Mouse (Mus musculus): Measurements from ENCODE around the gene Foxk1. TPM values are rescaled to one million over a fixed set of nuclear protein-coding genes. Genes with fewer than 3 reads are reported as not detected.
A peak's percentile ranks its signal among the peaks of the same experiment; 100 is the strongest.

Foxk1 gene
- polyA plus RNA-seq, 1 experiment from 2014 or later: 3.1 TPM

GRCm38 (mm10) chr5:142412678-142413385 is 11.5 kb downstream of the Foxk1 start:
- Histone ChIP-seq H3K4me2 (ENCODE audit: low read depth, low read length) (no peak overlapping the region), H3K4me3 (ENCODE audit: low read length) (no peak overlapping the region), H3K9ac (ENCODE audit: low read length) (no peak overlapping the region), H3K27ac (ENCODE audit: low read length) (peak overlapping the region; percentile 43; the same call in 1 of the 2 replicates), H3K27me3 (ENCODE audit: control insufficient read depth, insufficient read depth, low read depth, low read length) (no peaks in the 10 kb centered on the region), H3K36me3 (ENCODE audit: control insufficient read depth, insufficient read depth, low read length) (no peaks in the 10 kb centered on the region), H3K4me1 (replicated peaks; ENCODE audit: control insufficient read depth, insufficient read depth, low read length) (peaks cover 25% of the 10 kb centered on the region), H3K9me3 (ENCODE audit: control insufficient read depth, low read length) (no peaks in the 10 kb centered on the region)
- 39% methylated on average over 6 of the region's 6 CpGs for WGBS
- ATAC-seq (ENCODE audit: low read depth): peak; percentile 31; the same call in 1 of the 2 replicates

DNA sequence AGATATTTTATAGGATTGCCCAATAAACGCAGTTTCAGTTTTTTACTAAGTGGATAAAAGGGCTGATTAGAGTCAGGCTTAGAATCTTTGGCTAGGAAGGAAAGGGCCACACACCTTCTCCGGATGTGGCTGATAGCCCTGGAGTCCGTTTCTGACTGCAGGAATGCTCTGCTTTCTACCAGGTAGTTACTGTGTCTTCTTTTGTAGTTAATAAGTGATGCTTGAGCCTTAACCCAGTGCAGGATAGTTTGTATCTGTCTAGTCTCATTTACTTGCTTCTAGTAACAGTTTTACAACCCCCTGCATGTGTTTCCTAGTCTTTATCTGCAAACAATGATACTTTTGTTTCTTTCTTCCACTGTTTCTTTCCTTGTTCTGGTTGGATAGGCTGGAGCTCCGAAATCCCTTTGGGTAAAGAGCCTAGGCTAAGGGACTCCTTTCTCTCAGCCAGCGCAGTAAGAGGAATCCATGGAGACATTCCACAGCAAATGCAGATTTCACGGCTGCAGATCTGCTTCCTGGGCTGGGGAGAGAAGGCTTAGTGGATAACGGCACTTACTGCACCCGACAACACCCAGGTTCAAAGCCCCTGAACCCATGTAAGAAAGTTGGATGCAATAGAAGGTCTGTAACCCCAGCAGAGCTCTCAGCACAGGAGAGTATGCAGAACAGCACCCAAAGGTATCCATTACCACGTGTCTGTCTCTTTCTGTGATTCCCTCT is 12.6 kb downstream of the Foxk1 start:
- no peaks in the 10 kb centered on the region for H3K9me3 ChIP-seq (ENCODE audit: control insufficient read depth, low read length)
- H3K4me1 ChIP-seq (replicated peaks; ENCODE audit: control insufficient read depth, insufficient read depth, low read length): peaks cover 25% of the 10 kb centered on the region
- H3K27ac ChIP-seq (ENCODE audit: low read length): no peak overlapping the region
- no peak overlapping the region for H3K4me3 ChIP-seq (ENCODE audit: low read length)
- no peak overlapping the region for H3K4me2 ChIP-seq (ENCODE audit: low read depth, low read length)
- H3K9ac ChIP-seq (ENCODE audit: low read length): no peak overlapping the region
- H3K27me3 ChIP-seq (ENCODE audit: control insufficient read depth, insufficient read depth, low read depth, low read length): no peaks in the 10 kb centered on the region
- 54% methylated on average over 9 of the region's 9 CpGs for WGBS
- ATAC-seq (ENCODE audit: low read depth): no peak
- H3K36me3 ChIP-seq (ENCODE audit: control insufficient read depth, insufficient read depth, low read length): no peaks in the 10 kb centered on the region

- H3K9ac ChIP-seq (ENCODE audit: low read length): no peak overlapping the region
- H3K27me3 ChIP-seq (ENCODE audit: control insufficient read depth, insufficient read depth, low read depth, low read length): no peaks in the 10 kb centered on the region
- peaks cover 25% of the 10 kb centered on the region for H3K4me1 ChIP-seq (replicated peaks; ENCODE audit: control insufficient read depth, insufficient read depth, low read length)
- no peak for ATAC-seq (ENCODE audit: low read depth)
- H3K9me3 ChIP-seq (ENCODE audit: control insufficient read depth, low read length): no peaks in the 10 kb centered on the region
- H3K36me3 ChIP-seq (ENCODE audit: control insufficient read depth, insufficient read depth, low read length): no peaks in the 10 kb centered on the region
- H3K4me2 ChIP-seq (ENCODE audit: low read depth, low read length): no peak overlapping the region
- H3K27ac ChIP-seq (ENCODE audit: low read length): no peak overlapping the region
- 71% methylated on average over 6 of the region's 6 CpGs for WGBS
- no peak overlapping the region for H3K4me3 ChIP-seq (ENCODE audit: low read length)
Measured at GRCm38 (mm10) chr5:142415401-142415800, 14.1 kb downstream of the Foxk1 start.

DNA sequence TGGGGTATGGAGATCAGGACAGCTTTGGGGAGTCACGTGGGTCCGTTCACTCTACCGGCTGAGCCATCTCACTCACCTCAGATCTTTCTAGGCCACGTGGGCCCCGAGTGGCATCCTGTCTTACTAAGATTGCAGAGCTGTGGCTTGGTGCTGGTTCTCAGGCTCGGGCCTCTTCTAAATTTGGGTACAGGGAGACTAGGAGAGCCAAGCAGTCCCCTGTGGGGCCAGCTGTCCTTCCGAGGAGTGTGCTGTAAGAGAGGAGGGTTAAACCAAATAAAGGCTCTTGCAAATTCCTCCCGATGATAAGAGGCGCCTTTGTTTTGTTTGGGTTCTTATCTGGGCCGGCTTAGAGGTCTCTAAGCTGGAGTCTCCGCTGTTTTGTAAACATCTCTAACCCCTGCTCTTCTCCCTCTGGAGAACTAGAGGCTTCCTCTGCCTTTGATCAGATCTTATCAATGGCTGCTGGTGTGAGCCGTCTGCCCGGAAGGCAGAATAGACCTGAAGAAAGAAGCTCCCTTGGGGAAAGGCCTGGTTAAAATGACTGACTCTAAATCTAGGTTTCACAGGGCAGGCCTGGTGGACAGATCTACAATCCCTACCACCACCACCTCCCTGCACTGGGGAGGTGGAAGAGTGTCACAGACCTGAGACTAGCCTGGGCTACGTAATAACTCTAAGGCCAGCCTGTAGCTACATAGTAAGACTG is 14.9 kb downstream of the Foxk1 start:
- no peak overlapping the region for H3K4me3 ChIP-seq (ENCODE audit: low read length)
- H3K9me3 ChIP-seq (ENCODE audit: control insufficient read depth, low read length): no peaks in the 10 kb centered on the region
- WGBS: 13% methylated on average over 14 of the region's 14 CpGs
- H3K36me3 ChIP-seq (ENCODE audit: control insufficient read depth, insufficient read depth, low read length): no peaks in the 10 kb centered on the region
- no peak overlapping the region for H3K4me2 ChIP-seq (ENCODE audit: low read depth, low read length)
- no peaks in the 10 kb centered on the region for H3K27me3 ChIP-seq (ENCODE audit: control insufficient read depth, insufficient read depth, low read depth, low read length)
- H3K27ac ChIP-seq (ENCODE audit: low read length): peak overlapping the region; percentile 67; the same call in 1 of the 2 replicates
- ATAC-seq (ENCODE audit: low read depth): peak; percentile 41; the same call in 1 of the 2 replicates
- 0 out of 2 replicates have a peak overlapping the region, but pooled peaks have one; percentile 12 for H3K9ac ChIP-seq (ENCODE audit: low read length)
- H3K4me1 ChIP-seq (replicated peaks; ENCODE audit: control insufficient read depth, insufficient read depth, low read length): peaks cover 25% of the 10 kb centered on the region

DNA sequence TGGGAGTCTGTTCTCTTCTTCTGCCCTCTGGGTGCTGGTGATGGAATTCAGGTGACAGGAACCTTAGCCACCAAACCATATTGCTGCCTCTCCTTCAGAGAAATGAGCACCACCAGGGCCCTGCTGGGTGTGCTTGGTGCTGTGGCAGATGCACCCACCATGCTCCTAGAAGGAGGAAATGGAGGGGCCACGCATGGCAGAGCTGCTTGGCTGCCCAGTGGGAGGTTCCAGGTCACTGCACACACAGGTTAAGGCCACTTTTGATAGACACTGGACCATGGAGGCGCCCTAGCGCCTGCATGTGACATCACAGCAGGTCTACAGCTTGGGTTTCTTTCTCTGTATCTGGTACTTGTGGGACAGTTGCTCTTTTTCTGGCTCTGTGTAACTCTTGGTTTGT is 15.8 kb downstream of the Foxk1 start:
- no peak overlapping the region for H3K4me3 ChIP-seq (ENCODE audit: low read length)
- H3K27ac ChIP-seq (ENCODE audit: low read length): no peak overlapping the region
- WGBS: 80% methylated on average over 3 of the region's 3 CpGs
- no peak for ATAC-seq (ENCODE audit: low read depth)
- H3K9me3 ChIP-seq (ENCODE audit: control insufficient read depth, low read length): no peaks in the 10 kb centered on the region
- no peak overlapping the region for H3K9ac ChIP-seq (ENCODE audit: low read length)
- peaks cover 24% of the 10 kb centered on the region for H3K4me1 ChIP-seq (replicated peaks; ENCODE audit: control insufficient read depth, insufficient read depth, low read length)
- H3K27me3 ChIP-seq (ENCODE audit: control insufficient read depth, insufficient read depth, low read depth, low read length): no peaks in the 10 kb centered on the region
- no peak overlapping the region for H3K4me2 ChIP-seq (ENCODE audit: low read depth, low read length)
- H3K36me3 ChIP-seq (ENCODE audit: control insufficient read depth, insufficient read depth, low read length): 0 out of 2 replicates have a peak, but pooled peaks cover 3% of the 10 kb centered on the region

GRCm38 (mm10) chr5:142417876-142418275 is 16.6 kb downstream of the Foxk1 start:
- Histone ChIP-seq H3K4me2 (ENCODE audit: low read depth, low read length) (no peak overlapping the region), H3K27ac (ENCODE audit: low read length) (no peak overlapping the region), H3K9me3 (ENCODE audit: control insufficient read depth, low read length) (no peaks in the 10 kb centered on the region), H3K27me3 (ENCODE audit: control insufficient read depth, insufficient read depth, low read depth, low read length) (no peaks in the 10 kb centered on the region), H3K4me3 (ENCODE audit: low read length) (no peak overlapping the region), H3K4me1 (replicated peaks; ENCODE audit: control insufficient read depth, insufficient read depth, low read length) (peaks cover 16% of the 10 kb centered on the region), H3K36me3 (ENCODE audit: control insufficient read depth, insufficient read depth, low read length) (0 out of 2 replicates have a peak, but pooled peaks cover 4% of the 10 kb centered on the region), H3K9ac (ENCODE audit: low read length) (no peak overlapping the region)
- ATAC-seq (ENCODE audit: low read depth): no peak
- 57% methylated on average over 9 of the region's 9 CpGs for WGBS

DNA sequence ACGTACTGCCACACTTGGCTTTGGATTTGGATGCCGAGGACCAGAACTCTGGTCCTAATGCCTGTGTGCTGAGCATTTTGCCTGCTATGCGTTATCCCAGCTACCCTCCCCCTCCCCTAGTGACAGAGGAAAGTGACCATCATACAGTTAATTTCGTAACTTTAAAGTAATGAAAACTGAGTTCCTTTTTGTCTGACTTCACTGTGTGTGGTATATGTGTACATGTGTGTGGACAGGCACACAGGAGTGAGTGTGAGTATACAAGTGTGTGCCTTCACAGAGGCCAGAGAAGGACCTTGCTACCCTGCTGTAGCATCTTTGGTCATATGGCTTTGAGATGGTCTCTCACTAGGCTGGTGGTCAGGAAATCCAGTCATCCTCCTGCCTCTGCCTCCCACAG is 17.1 kb downstream of the Foxk1 start:
- H3K9ac ChIP-seq (ENCODE audit: low read length): no peak overlapping the region
- no peaks in the 10 kb centered on the region for H3K27me3 ChIP-seq (ENCODE audit: control insufficient read depth, insufficient read depth, low read depth, low read length)
- H3K4me2 ChIP-seq (ENCODE audit: low read depth, low read length): no peak overlapping the region
- 0 out of 2 replicates have a peak, but pooled peaks cover 4% of the 10 kb centered on the region for H3K36me3 ChIP-seq (ENCODE audit: control insufficient read depth, insufficient read depth, low read length)
- peaks cover 14% of the 10 kb centered on the region for H3K4me1 ChIP-seq (replicated peaks; ENCODE audit: control insufficient read depth, insufficient read depth, low read length)
- no peak for ATAC-seq (ENCODE audit: low read depth)
- no peak overlapping the region for H3K27ac ChIP-seq (ENCODE audit: low read length)
- WGBS: 92% methylated on average over 4 of the region's 4 CpGs
- no peak overlapping the region for H3K4me3 ChIP-seq (ENCODE audit: low read length)
- no peaks in the 10 kb centered on the region for H3K9me3 ChIP-seq (ENCODE audit: control insufficient read depth, low read length)

DNA sequence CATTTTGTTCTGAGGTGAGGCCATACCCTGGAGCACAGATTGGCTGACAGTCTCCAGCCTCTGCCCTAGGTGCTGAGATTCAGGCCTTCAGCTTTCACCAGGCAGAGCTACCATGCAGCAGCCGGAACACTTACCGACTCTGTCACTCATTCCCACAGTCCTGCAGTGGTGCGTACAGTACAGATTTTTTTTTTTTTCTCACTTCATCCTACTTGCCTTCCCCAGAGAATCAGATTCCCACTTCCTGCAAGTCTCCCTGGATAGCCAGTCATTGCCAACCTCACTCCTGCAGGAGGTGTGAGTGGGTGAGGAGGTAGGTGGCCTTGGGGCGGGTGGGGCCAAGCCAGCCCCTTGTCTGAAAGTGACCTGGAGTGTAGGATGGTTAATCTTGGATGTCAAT is 19.0 kb downstream of the Foxk1 start:
- Histone ChIP-seq H3K27me3 (ENCODE audit: control insufficient read depth, insufficient read depth, low read depth, low read length) (no peaks in the 10 kb centered on the region), H3K4me1 (replicated peaks; ENCODE audit: control insufficient read depth, insufficient read depth, low read length) (peaks cover 26% of the 10 kb centered on the region), H3K27ac (ENCODE audit: low read length) (no peak overlapping the region), H3K9me3 (ENCODE audit: control insufficient read depth, low read length) (no peaks in the 10 kb centered on the region), H3K4me2 (ENCODE audit: low read depth, low read length) (no peak overlapping the region), H3K9ac (ENCODE audit: low read length) (no peak overlapping the region), H3K36me3 (ENCODE audit: control insufficient read depth, insufficient read depth, low read length) (0 out of 2 replicates have a peak, but pooled peaks cover 4% of the 10 kb centered on the region), H3K4me3 (ENCODE audit: low read length) (no peak overlapping the region)
- ATAC-seq (ENCODE audit: low read depth): no peak
- WGBS: 82% methylated on average over 4 of the region's 4 CpGs

GRCm38 (mm10) chr5:142420920-142421319 is 19.6 kb downstream of the Foxk1 start:
- H3K4me3 ChIP-seq (ENCODE audit: low read length): no peak overlapping the region
- WGBS: 74% methylated on average over 9 of the region's 9 CpGs
- H3K9me3 ChIP-seq (ENCODE audit: control insufficient read depth, low read length): no peaks in the 10 kb centered on the region
- H3K36me3 ChIP-seq (ENCODE audit: control insufficient read depth, insufficient read depth, low read length): 0 out of 2 replicates have a peak, but pooled peaks cover 4% of the 10 kb centered on the region
- no peak overlapping the region for H3K9ac ChIP-seq (ENCODE audit: low read length)
- no peak overlapping the region for H3K4me2 ChIP-seq (ENCODE audit: low read depth, low read length)
- peaks cover 27% of the 10 kb centered on the region for H3K4me1 ChIP-seq (replicated peaks; ENCODE audit: control insufficient read depth, insufficient read depth, low read length)
- no peak for ATAC-seq (ENCODE audit: low read depth)
- H3K27ac ChIP-seq (ENCODE audit: low read length): no peak overlapping the region
- H3K27me3 ChIP-seq (ENCODE audit: control insufficient read depth, insufficient read depth, low read depth, low read length): no peaks in the 10 kb centered on the region
